Mouse (Mus musculus): ENCODE data around the gene Nat8f6.
"Not testable (repeated sequence)": the region's sequence is repeated elsewhere in the genome, so short reads cannot be mapped to it uniquely, and the experiment has no call there.

Nat8f6 gene

DNA sequence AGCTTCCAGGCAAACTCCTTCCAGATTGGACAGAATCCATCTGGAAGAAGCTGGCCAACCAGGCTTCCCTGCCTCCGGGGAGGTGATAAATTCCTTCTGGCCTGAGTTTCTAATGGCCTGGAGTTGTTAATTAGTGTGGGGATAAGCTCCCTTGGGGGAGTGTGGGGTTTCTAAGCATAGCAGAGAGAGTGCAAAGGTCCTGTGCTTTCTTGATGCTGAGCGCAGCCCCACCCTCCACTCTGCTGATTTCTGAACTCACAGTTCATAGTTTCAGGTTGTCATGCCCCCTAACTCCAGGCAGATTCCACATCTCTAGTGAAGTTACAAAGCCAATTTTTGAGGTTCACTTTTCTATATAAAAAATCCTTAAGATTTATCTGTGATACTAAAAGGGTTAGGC, 14.3 kb upstream of the Nat8f6 start:
- not testable (repeated sequence) for DNase-seq

GRCm38 (mm10) chr6:85834504-85835100, 13.8 kb upstream of the Nat8f6 start:
- DNase-seq, result not testable (repeated sequence)

- no peak for DNase-seq
Observed at GRCm38 (mm10) chr6:85831796-85832321, 11.1 kb upstream of the Nat8f6 start, which contains the start of gene Nat8. TSS of gene Nat8 (minus strand) at chr6:85832082.

GRCm38 (mm10) chr6:85829462-85829861, 8.7 kb upstream of the Nat8f6 start:
- DNase-seq, result no peak

DNA sequence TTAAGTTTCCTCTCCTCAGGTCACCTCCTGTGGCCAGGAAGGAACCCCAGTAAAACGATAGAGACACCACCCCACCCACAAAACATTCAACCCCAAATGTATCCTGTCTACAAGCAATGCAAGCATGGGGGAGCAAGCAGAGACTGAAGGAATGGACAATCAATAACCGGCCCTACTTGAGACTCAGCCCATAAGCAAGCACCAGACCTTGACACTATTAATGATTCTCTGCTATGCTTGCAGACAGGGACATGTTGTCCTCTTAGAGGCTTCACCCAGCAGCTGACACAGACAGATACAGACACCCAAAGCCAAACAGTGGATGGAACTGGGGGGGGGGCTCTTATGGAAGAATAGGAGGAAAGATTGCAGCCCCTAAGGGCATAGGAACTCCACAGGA, 5.1 kb upstream of the Nat8f6 start:
- no peak for DNase-seq

DNA sequence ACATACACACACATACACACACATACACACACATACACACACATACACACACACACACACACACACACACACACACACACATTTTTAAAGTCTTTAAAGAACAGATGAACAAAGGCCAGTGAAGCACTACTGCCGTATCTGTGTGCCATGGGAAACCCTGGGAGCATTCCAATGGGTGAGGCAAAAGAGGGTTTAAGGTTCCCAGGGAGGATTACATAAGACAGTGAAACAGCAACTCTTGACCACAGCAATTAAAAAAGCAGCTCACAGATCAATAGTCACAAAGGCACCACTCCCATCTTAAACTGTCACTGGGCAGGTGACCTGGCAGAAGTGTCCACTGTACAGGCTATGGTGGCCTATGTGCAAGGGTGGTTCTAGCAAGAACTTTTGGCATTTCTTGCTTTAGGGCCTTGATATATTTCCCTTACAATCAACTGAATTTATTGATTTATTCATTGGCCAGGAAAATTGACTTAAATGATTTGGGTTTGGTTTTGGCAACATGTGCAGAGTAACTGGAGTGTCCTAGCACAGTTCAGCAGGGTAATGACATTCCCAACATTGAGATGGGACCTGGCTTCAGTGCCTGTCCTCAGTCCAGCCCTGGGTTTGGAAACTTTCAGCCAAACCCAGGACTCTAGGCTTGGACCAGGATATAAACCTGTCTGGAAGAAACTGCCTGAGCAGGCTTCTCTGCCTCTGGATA, 2.8 kb upstream of the Nat8f6 start:
- DNase-seq, result no peak

DNA sequence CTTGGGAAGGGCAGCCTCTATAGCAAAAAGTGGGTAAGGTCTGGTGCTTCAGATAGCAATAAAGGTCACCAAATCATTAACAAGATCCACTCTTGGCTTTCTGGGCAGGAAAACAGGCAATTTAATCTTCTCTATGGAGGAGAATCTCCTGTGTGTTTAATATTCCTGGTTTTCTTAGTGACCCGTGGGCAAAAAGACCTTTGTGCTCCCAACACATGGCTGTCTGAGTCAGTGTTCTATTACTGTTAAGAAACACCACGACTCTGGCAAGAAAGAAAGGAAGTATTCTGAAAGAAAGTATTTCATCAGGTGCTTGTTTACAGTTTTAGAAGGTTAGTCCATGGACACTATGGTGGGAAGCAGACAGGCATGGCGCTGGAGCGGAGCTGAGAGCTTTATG, 1.5 kb upstream of the Nat8f6 start:
- no peak for DNase-seq

DNA sequence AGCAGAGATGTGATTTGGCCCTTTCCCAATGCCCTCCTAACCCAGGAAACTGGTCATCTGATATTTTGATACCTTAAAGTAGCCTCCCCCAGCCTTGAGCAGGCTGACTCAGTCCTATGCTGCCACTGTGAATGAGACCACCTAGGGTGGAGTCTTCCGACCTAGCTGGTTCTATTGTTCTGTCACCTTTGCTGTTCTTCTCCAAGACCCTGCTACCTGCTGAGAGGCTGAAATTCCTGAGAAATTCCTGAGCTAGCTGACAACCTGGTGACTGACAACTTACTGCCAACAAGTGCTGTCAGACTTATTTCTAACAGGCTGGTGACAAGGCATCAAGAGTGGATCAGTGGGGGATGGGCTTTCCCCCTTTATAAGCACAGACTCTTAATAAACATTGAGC, 2.4 kb downstream of the Nat8f6 start:
- no peak for DNase-seq

- no peak for DNase-seq
Observed at GRCm38 (mm10) chr6:85813339-85813738, 7.4 kb downstream of the Nat8f6 start.

DNA sequence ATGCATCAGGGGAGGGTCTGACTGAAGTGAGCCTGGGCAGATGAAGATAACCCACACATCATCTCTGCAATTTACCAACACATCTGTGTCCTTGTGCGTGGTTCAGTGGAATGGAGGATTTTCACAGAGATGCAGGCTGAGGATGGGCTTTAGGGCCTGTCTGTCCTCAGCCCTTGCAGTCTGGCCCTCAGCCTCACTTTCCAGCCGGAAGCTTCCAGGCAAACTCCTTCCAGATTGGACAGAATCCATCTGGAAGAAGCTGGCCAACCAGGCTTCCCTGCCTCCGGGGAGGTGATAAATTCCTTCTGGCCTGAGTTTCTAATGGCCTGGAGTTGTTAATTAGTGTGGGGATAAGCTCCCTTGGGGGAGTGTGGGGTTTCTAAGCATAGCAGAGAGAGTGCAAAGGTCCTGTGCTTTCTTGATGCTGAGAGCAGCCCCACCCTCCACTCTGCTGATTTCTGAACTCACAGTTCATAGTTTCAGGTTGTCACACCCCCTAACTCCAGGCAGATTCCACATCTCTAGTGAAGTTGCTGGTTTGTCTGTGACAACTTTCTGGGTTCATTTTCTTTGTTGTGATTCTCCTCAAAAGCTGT, 9.7 kb downstream of the Nat8f6 start:
- not testable (repeated sequence) for DNase-seq

GRCm38 (mm10) chr6:85810514-85810913, 10.2 kb downstream of the Nat8f6 start:
- DNase-seq, result not testable (repeated sequence)

- DNase-seq, result not testable (repeated sequence)
Observed at GRCm38 (mm10) chr6:85809784-85810183, 11.0 kb downstream of the Nat8f6 start.

GRCm38 (mm10) chr6:85803180-85803579, 17.6 kb downstream of the Nat8f6 start:
- DNase-seq, result not testable (repeated sequence)

GRCm38 (mm10) chr6:85765532-85765931, 55.2 kb downstream of the Nat8f6 start, which contains the start of gene Nat8f3:
TSS of gene Nat8f3 (minus strand) at chr6:85765754.
- DNase-seq, result not testable (repeated sequence)

- not testable (repeated sequence) for DNase-seq
Observed at GRCm38 (mm10) chr6:85763127-85764070, 57.4 kb downstream of the Nat8f6 start.

DNA sequence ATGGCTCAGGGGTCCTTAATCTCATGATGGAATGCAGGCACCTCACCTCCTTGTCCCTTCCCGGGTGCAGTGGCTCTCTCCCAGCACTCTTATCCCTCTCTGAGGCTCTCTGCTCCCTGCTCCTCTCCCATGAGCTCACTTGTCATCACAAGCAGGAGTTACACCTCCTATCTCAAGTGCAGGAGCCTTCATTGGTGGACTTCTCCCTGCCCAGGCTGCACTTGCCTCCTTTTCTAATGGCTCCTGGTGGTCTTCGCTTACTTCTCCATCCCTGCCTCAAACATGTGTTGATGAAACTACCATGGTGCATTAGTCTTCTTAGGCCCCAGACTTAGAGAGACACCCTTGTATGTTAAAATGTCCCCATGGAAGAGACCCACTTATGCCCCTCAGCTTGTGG, 58.1 kb downstream of the Nat8f6 start:
- DNase-seq, result not testable (repeated sequence)

Measured in layer of hippocampus, adult 9-11 months (tissue).